Mouse (Mus musculus) liver, embryonic 14.5 days (tissue): Measurements from ENCODE around the gene Ankrd35.
"Not testable (repeated sequence)": the region's sequence is repeated elsewhere in the genome, so short reads cannot be mapped to it uniquely, and the experiment has no call there.

Source experiments
- CTCF ChIP-seq: IDR thresholded peaks from 2 replicates; pipeline ENCODE4 v1.5.1; 2016; ENCODE audit warnings: antibody characterized with exemption, low read depth, control low read depth
- EP300 ChIP-seq: IDR thresholded peaks from 2 replicates; pipeline ENCODE4 v1.6.1; 2016; ENCODE audit warnings: antibody characterized with exemption, low read depth

DNA sequence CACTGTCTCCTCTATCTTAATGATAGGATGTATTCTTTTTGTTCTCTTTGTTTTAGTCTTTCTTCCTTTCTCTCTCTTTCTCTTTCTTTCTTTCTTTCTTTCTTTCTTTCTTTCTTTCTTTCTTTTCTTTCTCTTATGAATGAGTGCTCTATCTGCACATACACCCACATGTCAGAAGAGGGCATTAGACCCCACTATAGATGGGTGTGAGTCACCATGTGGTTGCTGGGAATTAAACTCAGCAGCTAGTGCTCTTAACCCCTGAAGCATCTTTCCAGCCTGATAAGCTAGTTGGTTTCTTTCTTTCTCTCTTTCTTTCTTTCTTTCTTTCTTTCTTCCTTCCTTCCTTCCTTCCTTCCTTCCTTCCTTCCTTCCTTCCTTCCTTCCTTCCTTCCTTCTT, 70.3 kb downstream of the Ankrd35 start:
- TF ChIP-seq CTCF, result peak; percentile 21; the same call in 1 of the 2 replicates
- TF ChIP-seq EP300, result not testable (repeated sequence)
